In the genomic region with DNA sequence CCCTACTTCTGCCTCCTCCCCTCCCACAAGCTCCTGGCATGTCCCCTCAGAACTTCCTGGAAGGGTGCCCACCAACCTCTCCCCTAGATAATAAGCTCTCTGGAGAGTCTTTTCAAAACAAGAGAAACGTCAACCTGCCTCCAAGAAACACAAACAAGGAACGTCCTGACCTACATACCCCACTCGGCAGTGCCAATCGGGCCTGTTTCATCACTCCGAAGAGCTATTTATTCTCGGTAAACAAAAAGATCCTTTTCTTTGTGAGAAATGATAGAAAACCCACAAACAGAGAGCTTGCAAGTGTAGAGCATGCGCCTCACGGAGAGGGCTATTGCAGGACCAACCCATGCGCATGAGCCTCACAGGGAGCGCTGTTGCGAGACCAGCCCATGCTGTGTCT, we compare ENCODE assay signal across 8 mouse cellular contexts.
DNase-seq lines count a peak whose midpoint lies in the region.

No protein-coding gene starts in this region.

- intact Hi-C loops in left cerebral cortex, postnatal 4 days (cut with DNase I) = no loop called here

- peak; percentile 49 for DNase-seq in layer of hippocampus, adult 11-12 months (ENCODE audit: low spot score)
- DNase-seq in layer of hippocampus, adult 9-10 months (ENCODE audit: low spot score) = no peak
- DNase-seq in cerebellum, adult 18-20 months = peak; percentile 22 to 44
- peak; percentile 5 for DNase-seq in fibroblast of lung, adult 2 months (ENCODE audit: low read depth)
- DNase-seq in left cerebral cortex, postnatal 4 days = peak; percentile 47
- no peak for DNase-seq in embryo, embryonic 10.5 days (ENCODE audit: low spot score)
- no peak for DNase-seq in B cell, adult 2 months
- DNase-seq in thymus, postnatal 10 days (ENCODE audit: low spot score in 2 of 2) = no peak

Comparison
In these comparisons a context has a peak if more than half of its experiments do, and no peak if none do; other contexts are left out.
1. DNase-seq: peak in layer of hippocampus, adult 11-12 months (single experiment), cerebellum, adult 18-20 months (2 of 2), fibroblast of lung, adult 2 months (single experiment) and left cerebral cortex, postnatal 4 days (single experiment); none in layer of hippocampus, adult 9-10 months (single experiment), embryo, embryonic 10.5 days (single experiment), B cell, adult 2 months (0 of 2) and thymus, postnatal 10 days (0 of 2).